Mouse (Mus musculus): ENCODE data around the gene Eif3k. TPM values are rescaled to one million over a fixed set of nuclear protein-coding genes. Genes with fewer than 3 reads are reported as not detected.

Eif3k gene
- polyA plus RNA-seq (2015; fragmentation: Illumina TruSeq; extraction: RNeasy Lipid Tissue Mini Kit (QIAGEN cat#74804); ENCODE audit: insufficient read depth, low replicate concordance), result 219 TPM

GRCm38 (mm10) chr7:28981651-28982273 lies at the start of gene Eif3k, which contains the start of gene Map4k1:
Gene Eif3k, minus strand, starts transcription at chr7:28981864.
Gene Map4k1, plus strand, starts transcription at chr7:28982050.

GRCm38 (mm10) chr7:28961927-28962670 lies 19.6 kb downstream of the Eif3k start, which contains the start of gene Actn4:
Gene Actn4, minus strand, starts transcription at chr7:28962340.

Other genes with a start within 250 kb of the Eif3k start
- 43.0 TPM for gene Mrps12, start 240.0 kb downstream of the Eif3k start, polyA plus RNA-seq (2015; fragmentation: Illumina TruSeq; extraction: RNeasy Lipid Tissue Mini Kit (QIAGEN cat#74804); ENCODE audit: insufficient read depth, low replicate concordance)
- 4.0 TPM for gene Sars2, start 239.9 kb downstream of the Eif3k start, polyA plus RNA-seq (2015; fragmentation: Illumina TruSeq; extraction: RNeasy Lipid Tissue Mini Kit (QIAGEN cat#74804); ENCODE audit: insufficient read depth, low replicate concordance)
- not detected for gene Ccer2, start 225.7 kb downstream of the Eif3k start, polyA plus RNA-seq (2015; fragmentation: Illumina TruSeq; extraction: RNeasy Lipid Tissue Mini Kit (QIAGEN cat#74804); ENCODE audit: insufficient read depth, low replicate concordance)
- gene Sirt2, start 215.1 kb downstream of the Eif3k start, polyA plus RNA-seq (2015; fragmentation: Illumina TruSeq; extraction: RNeasy Lipid Tissue Mini Kit (QIAGEN cat#74804); ENCODE audit: insufficient read depth, low replicate concordance), result 47.7 TPM
- 8.3 TPM for gene Nfkbib, start 214.4 kb downstream of the Eif3k start, polyA plus RNA-seq (2015; fragmentation: Illumina TruSeq; extraction: RNeasy Lipid Tissue Mini Kit (QIAGEN cat#74804); ENCODE audit: insufficient read depth, low replicate concordance)
- 77.4 TPM for gene Rinl, start 192.9 kb downstream of the Eif3k start, polyA plus RNA-seq (2015; fragmentation: Illumina TruSeq; extraction: RNeasy Lipid Tissue Mini Kit (QIAGEN cat#74804); ENCODE audit: insufficient read depth, low replicate concordance)
- 532 TPM for gene Hnrnpl, start 173.3 kb downstream of the Eif3k start, polyA plus RNA-seq (2015; fragmentation: Illumina TruSeq; extraction: RNeasy Lipid Tissue Mini Kit (QIAGEN cat#74804); ENCODE audit: insufficient read depth, low replicate concordance)
- gene Ech1, start 156.6 kb downstream of the Eif3k start, polyA plus RNA-seq (2015; fragmentation: Illumina TruSeq; extraction: RNeasy Lipid Tissue Mini Kit (QIAGEN cat#74804); ENCODE audit: insufficient read depth, low replicate concordance), result 60.7 TPM
- 26.4 TPM for gene Lgals4, start 148.0 kb downstream of the Eif3k start, polyA plus RNA-seq (2015; fragmentation: Illumina TruSeq; extraction: RNeasy Lipid Tissue Mini Kit (QIAGEN cat#74804); ENCODE audit: insufficient read depth, low replicate concordance)
- not detected for gene Lgals7, start 118.0 kb downstream of the Eif3k start, polyA plus RNA-seq (2015; fragmentation: Illumina TruSeq; extraction: RNeasy Lipid Tissue Mini Kit (QIAGEN cat#74804); ENCODE audit: insufficient read depth, low replicate concordance)
- not detected for gene Capn12, start 100.4 kb downstream of the Eif3k start, polyA plus RNA-seq (2015; fragmentation: Illumina TruSeq; extraction: RNeasy Lipid Tissue Mini Kit (QIAGEN cat#74804); ENCODE audit: insufficient read depth, low replicate concordance)
- 115 TPM for gene Actn4, start 19.5 kb downstream of the Eif3k start, polyA plus RNA-seq (2015; fragmentation: Illumina TruSeq; extraction: RNeasy Lipid Tissue Mini Kit (QIAGEN cat#74804); ENCODE audit: insufficient read depth, low replicate concordance)
- gene Map4k1, start 186 bp upstream of the Eif3k start, polyA plus RNA-seq (2015; fragmentation: Illumina TruSeq; extraction: RNeasy Lipid Tissue Mini Kit (QIAGEN cat#74804); ENCODE audit: insufficient read depth, low replicate concordance), result 73.6 TPM
- gene Ryr1, start 143.3 kb upstream of the Eif3k start, polyA plus RNA-seq (2015; fragmentation: Illumina TruSeq; extraction: RNeasy Lipid Tissue Mini Kit (QIAGEN cat#74804); ENCODE audit: insufficient read depth, low replicate concordance), result 0.65 TPM
- 10.7 TPM for gene Rasgrp4, start 153.0 kb upstream of the Eif3k start, polyA plus RNA-seq (2015; fragmentation: Illumina TruSeq; extraction: RNeasy Lipid Tissue Mini Kit (QIAGEN cat#74804); ENCODE audit: insufficient read depth, low replicate concordance)
- 17.0 TPM for gene Fam98c, start 174.4 kb upstream of the Eif3k start, polyA plus RNA-seq (2015; fragmentation: Illumina TruSeq; extraction: RNeasy Lipid Tissue Mini Kit (QIAGEN cat#74804); ENCODE audit: insufficient read depth, low replicate concordance)
- gene Ggn, start 188.3 kb upstream of the Eif3k start, polyA plus RNA-seq (2015; fragmentation: Illumina TruSeq; extraction: RNeasy Lipid Tissue Mini Kit (QIAGEN cat#74804); ENCODE audit: insufficient read depth, low replicate concordance), result not detected
- 4.7 TPM for gene Spred3, start 188.5 kb upstream of the Eif3k start, polyA plus RNA-seq (2015; fragmentation: Illumina TruSeq; extraction: RNeasy Lipid Tissue Mini Kit (QIAGEN cat#74804); ENCODE audit: insufficient read depth, low replicate concordance)
- 176 TPM for gene Psmd8, start 198.8 kb upstream of the Eif3k start, polyA plus RNA-seq (2015; fragmentation: Illumina TruSeq; extraction: RNeasy Lipid Tissue Mini Kit (QIAGEN cat#74804); ENCODE audit: insufficient read depth, low replicate concordance)
- gene Catsperg1, start 232.2 kb upstream of the Eif3k start, polyA plus RNA-seq (2015; fragmentation: Illumina TruSeq; extraction: RNeasy Lipid Tissue Mini Kit (QIAGEN cat#74804); ENCODE audit: insufficient read depth, low replicate concordance), result 2.8 TPM